In the genomic region with DNA sequence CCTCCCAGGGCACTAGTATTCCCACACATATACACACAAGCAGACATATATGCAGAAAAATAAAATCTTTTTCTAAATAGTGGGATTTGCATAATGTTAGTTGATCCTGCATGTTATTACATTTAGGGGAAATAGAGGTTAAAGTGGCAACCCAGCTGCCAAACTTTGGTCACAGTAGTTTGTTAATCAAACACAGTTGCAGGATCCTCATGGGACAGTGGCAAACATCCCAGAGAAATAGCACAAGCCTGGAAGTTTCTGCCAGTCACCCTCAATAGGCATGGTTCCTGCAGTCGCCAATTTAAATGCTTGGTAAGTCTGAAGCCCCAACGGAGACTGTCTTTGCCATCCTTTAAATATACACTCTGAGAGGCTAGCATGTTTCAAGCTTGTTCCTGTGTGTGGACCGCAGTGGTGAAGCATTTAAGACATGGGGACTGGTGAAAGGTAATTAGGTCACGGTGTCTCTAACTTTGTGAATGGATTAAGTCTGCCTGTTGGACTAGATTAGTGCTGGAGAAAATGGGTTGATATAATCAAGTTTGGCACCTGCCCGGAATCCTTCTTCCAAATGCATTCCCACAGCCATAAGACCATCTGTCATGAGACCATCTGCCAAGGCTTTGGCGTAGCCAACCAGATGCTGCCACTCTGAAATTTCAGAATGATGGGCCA, we compare ENCODE assay signal across 8 mouse cellular contexts.
DNase-seq lines count a peak whose midpoint lies in the region; ATAC-seq and TF ChIP-seq lines count a peak whose summit lies in the region.

No protein-coding gene starts in this region.

- H3K4me2 ChIP-seq in heart, postnatal 0 days (ENCODE audit: low read depth, low read length) = no peak overlapping the region

- 85% methylated on average over 6 of the region's 6 CpGs for WGBS in heart, postnatal 0 days

- DNase-seq in left cerebral cortex, postnatal 4 days = peak; percentile 73
- no peak for DNase-seq in left cerebral cortex, adult 8-10 months (ENCODE audit: low spot score in 2 of 2)
- DNase-seq in cerebellum, adult 9-11 months = peak; percentile 76
- DNase-seq in heart, postnatal 0 days (ENCODE audit: low spot score) = no peak
- peak; percentile 93 for DNase-seq in retina, postnatal 1 day
- DNase-seq in MN1 (ENCODE audit: low spot score) = no peak
- no peak for DNase-seq in gastrocnemius, postnatal 10 days
- no peak for DNase-seq in left cerebral cortex, postnatal 10 days (ENCODE audit: extremely low spot score in 1 of 2, low spot score in 2 of 2)

- peaks cover 13% of the 10 kb centered on the region; the same call in 1 of the 2 replicates for H3K4me1 ChIP-seq in heart, postnatal 0 days (ENCODE audit: control insufficient read depth, insufficient read depth)

- no peak for TF ChIP-seq EP300 in heart, postnatal 0 days (IDR thresholded peaks at IDR 0.05; ENCODE audit: low read depth)

- H3K9me3 ChIP-seq in heart, postnatal 0 days (replicated peaks; ENCODE audit: control insufficient read depth, low read length) = no peaks in the 10 kb centered on the region

- H3K36me3 ChIP-seq in heart, postnatal 0 days (replicated peaks; ENCODE audit: control insufficient read depth, insufficient read depth, low read length) = no peaks in the 10 kb centered on the region

- H3K9ac ChIP-seq in heart, postnatal 0 days (replicated peaks; ENCODE audit: low read depth, low read length) = no peak overlapping the region

- intact Hi-C loops in left cerebral cortex, postnatal 4 days (cut with DNase I) = no loop called here
- intact Hi-C loops in left cerebral cortex, postnatal 10 days (cut with DNase I) = no loop called here

- no peak for TF ChIP-seq CTCF in heart, postnatal 0 days (IDR thresholded peaks at IDR 0.05; ENCODE audit: low read depth)

- no peak overlapping the region for H3K4me3 ChIP-seq in heart, postnatal 0 days (ENCODE audit: low read depth, low read length)

- peak overlapping the region; percentile 74 for H3K27ac ChIP-seq in heart, postnatal 0 days (ENCODE audit: low read depth)

- no peak for ATAC-seq in heart, postnatal 0 days (ENCODE audit: insufficient read depth, low read depth)

- no peaks in the 10 kb centered on the region for H3K27me3 ChIP-seq in heart, postnatal 0 days (ENCODE audit: control insufficient read depth, insufficient read depth, low read length)

Comparison
In these comparisons a context has a peak if more than half of its experiments do, and no peak if none do; other contexts are left out.
1. DNase-seq: peak in left cerebral cortex, postnatal 4 days (single experiment), cerebellum, adult 9-11 months (single experiment) and retina, postnatal 1 day (single experiment); none in left cerebral cortex, adult 8-10 months (0 of 2), heart, postnatal 0 days (single experiment), MN1 (single experiment), gastrocnemius, postnatal 10 days (single experiment) and left cerebral cortex, postnatal 10 days (0 of 2).